Mouse (Mus musculus): ENCODE measurements around the gene Acap1. TPM values are rescaled to one million over a fixed set of nuclear protein-coding genes. Genes with fewer than 3 reads are reported as not detected.

The Acap1 gene
- total RNA-seq, 1 experiment, result 9.6 TPM

DNA sequence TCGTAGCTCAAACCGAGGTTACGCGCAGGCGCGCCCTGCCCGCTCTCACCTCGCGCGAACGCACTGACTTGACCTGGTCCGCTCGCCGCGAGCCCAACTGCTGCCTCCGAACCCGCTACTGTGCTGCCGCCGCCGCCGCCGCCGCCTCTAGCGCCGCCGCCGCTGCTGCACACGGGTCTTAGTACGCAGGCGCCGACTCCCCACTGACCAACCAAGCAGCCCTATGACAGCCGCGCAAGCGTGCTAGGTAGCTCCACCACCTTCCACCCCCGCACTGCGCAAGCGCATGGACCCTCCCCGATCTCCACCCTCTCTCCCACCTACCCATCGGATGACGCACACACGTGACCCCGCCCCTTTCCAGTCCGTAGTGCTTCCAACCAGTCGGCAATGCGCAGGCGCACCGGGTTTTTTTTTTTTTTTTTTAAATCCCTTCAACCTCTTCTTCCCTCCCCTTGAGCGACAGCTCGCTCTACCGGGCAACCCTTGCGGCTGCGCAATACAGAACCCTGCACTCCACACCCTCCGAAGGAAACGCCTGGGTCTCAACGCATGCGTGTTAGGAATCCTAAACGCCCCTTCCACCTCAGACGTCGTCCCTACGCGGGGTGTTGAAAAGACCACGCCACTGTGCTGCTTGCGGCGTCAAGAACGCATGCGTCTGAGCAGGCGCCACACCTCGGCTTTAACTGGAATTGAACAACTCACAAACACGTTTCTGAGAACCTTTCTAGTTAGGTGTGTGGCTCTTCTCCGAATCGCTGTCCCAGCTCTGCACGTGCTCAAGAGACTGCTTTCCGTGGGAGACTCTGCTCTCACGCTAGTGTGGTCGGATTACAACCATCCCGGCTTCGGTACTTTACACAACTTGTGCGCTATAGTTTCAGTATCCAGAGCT, 26.0 kb upstream of the Acap1 start, which contains the start of gene Eif5a:
Gene Eif5a, minus strand, starts transcription at position 845 of the 898 bp plus-strand sequence.
- Histone ChIP-seq H3K4me3 (ENCODE audit: insufficient read depth in 1 of 2, low read depth in 1 of 2, low read length in 2 of 2, poor library complexity in 1 of 2, severe bottlenecking in 1 of 2) (peak within 1 kb of the TSS; percentile 82 to 99), H3K27ac (ENCODE audit: insufficient read depth, low read depth, low read length, poor library complexity, severe bottlenecking) (peak within 1 kb of the TSS; percentile 99), H3K9me3 (ENCODE audit: control insufficient read depth, insufficient read depth, low read depth, low read length) (no peaks in the 10 kb centered on the region), H3K9ac (ENCODE audit: insufficient read depth, low read depth, low read length, poor library complexity, severe bottlenecking) (peak within 1 kb of the TSS; percentile 100), H3K4me1 (ENCODE audit: control insufficient read depth in 2 of 2, insufficient read depth in 2 of 2, low read length in 2 of 2, poor library complexity in 1 of 2) (peaks cover 0 to 9% of the 10 kb centered on the region in 2 experiments; a peak in 1 of 4 replicates), H3K36me3 (ENCODE audit: control insufficient read depth, insufficient read depth, low read length, poor library complexity, severe bottlenecking) (peaks cover 38% of the 10 kb centered on the region)
- TF ChIP-seq CHD2 (IDR thresholded peaks at IDR 0.05; ENCODE audit: low read depth, low read length) (no peak), MAFK (IDR thresholded peaks at IDR 0.05; ENCODE audit: insufficient read depth, low read depth, low read length) (no peak), HCFC1 (IDR thresholded peaks at IDR 0.05; ENCODE audit: borderline replicate concordance, insufficient read depth, low read length) (peak; percentile 78; the same call in 1 of the 2 replicates), ZC3H11A (IDR thresholded peaks at IDR 0.05; ENCODE audit: borderline replicate concordance, low read depth, low read length) (no peak), ZNF384 (IDR thresholded peaks at IDR 0.05; ENCODE audit: low read depth, low read length) (peak; percentile 100)
- in situ Hi-C loops (cut with MboI; ENCODE audit: low sequenced_read_pairs in 2 of 2, unreplicated experiment in 2 of 2), result no loop called here
- peak; percentile 100 for DNase-seq (ENCODE audit: low read depth, low spot score)

DNA sequence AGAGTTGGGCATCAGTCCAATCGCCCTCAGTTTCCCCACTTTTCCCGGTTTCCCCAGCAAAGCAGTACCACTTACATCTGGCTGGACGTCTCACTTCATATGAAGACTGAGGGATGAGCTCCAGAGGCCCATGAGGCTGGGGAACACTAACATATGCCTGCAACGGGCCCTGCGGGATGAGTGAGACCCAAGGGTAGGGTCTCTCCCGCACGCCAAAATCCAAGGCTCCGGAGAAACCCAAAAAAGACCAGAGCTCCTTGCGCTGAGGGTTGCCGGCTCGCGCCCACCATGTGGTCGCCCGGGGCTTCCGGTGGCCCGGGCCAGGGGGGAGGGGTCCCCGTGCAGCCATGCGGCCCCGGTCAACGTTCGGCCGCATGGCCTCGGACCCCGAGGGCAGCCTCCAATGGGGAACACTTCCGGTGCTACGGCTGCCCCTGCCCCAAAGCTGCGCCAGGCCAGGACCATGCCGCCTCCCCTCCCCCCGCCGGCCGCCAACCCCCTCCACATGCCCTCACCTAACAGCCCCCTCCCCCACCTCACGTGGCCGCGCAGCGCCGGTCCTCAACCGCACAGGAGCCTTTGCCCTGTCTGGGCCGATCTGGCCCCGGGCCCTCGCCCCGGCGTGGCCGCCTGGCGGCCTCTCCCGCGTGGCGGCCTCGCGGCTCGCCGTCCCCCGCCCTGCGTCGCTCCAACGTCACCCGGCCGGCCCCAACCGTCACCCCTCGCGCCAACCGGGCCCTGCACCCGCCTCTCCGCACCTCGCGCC, 25.1 kb upstream of the Acap1 start:
- in situ Hi-C loops (cut with MboI; ENCODE audit: low sequenced_read_pairs in 2 of 2, unreplicated experiment in 2 of 2), result no loop called here
- Histone ChIP-seq H3K4me1 (ENCODE audit: control insufficient read depth in 2 of 2, insufficient read depth in 2 of 2, low read length in 2 of 2, poor library complexity in 1 of 2) (peaks cover 0 to 14% of the 10 kb centered on the region in 2 experiments; a peak in 1 of 4 replicates), H3K9me3 (ENCODE audit: control insufficient read depth, insufficient read depth, low read depth, low read length) (no peaks in the 10 kb centered on the region), H3K36me3 (ENCODE audit: control insufficient read depth, insufficient read depth, low read length, poor library complexity, severe bottlenecking) (peaks cover 47% of the 10 kb centered on the region), H3K9ac (ENCODE audit: insufficient read depth, low read depth, low read length, poor library complexity, severe bottlenecking) (peak overlapping the region; percentile 100), H3K27ac (ENCODE audit: insufficient read depth, low read depth, low read length, poor library complexity, severe bottlenecking) (peak overlapping the region; percentile 99), H3K4me3 (ENCODE audit: insufficient read depth in 1 of 2, low read depth in 1 of 2, low read length in 2 of 2, poor library complexity in 1 of 2, severe bottlenecking in 1 of 2) (peak overlapping the region; percentile 82 to 99)
- no peak for TF ChIP-seq ZNF384 (IDR thresholded peaks at IDR 0.05; ENCODE audit: low read depth, low read length)
- TF ChIP-seq ZC3H11A (IDR thresholded peaks at IDR 0.05; ENCODE audit: borderline replicate concordance, low read depth, low read length), result no peak
- no peak for TF ChIP-seq CHD2 (IDR thresholded peaks at IDR 0.05; ENCODE audit: low read depth, low read length)
- no peak for TF ChIP-seq MAFK (IDR thresholded peaks at IDR 0.05; ENCODE audit: insufficient read depth, low read depth, low read length)
- 0 out of 2 replicates have a peak, but pooled peaks have one; percentile 55 for TF ChIP-seq HCFC1 (IDR thresholded peaks at IDR 0.05; ENCODE audit: borderline replicate concordance, insufficient read depth, low read length)
- no peak for DNase-seq (ENCODE audit: low read depth, low spot score)

DNA sequence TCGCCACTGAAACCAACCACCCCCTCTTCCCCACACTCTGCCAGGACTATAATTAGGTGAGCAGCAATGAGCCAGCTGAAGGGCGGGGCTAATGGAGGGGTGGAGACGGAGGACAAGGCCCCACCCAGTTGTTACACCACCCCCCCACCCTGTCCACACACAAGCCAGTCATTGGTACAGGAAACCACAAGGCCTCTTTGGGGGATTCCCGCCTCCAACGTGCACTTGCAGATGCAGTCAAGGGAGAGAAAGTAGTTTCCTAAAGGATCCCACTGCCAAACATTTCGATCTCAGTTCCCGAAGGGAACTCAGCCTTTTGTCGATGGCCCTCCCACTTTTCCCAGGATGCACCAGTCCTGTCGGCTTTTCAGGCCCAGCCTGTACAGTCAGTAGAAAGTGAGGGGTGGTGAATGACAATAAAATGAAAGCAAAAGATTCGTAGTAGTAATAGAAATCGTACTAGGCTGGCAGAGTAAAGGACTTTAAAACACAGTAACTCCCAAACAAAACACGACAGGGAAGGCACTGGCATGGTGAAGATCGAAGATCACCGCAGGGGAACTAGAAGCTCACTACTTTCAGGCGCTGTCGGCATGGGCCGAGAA, 24.4 kb upstream of the Acap1 start:
- Histone ChIP-seq H3K27ac (ENCODE audit: insufficient read depth, low read depth, low read length, poor library complexity, severe bottlenecking) (peak overlapping the region; percentile 99), H3K9ac (ENCODE audit: insufficient read depth, low read depth, low read length, poor library complexity, severe bottlenecking) (peak overlapping the region; percentile 100), H3K36me3 (ENCODE audit: control insufficient read depth, insufficient read depth, low read length, poor library complexity, severe bottlenecking) (peaks cover 49% of the 10 kb centered on the region), H3K4me3 (ENCODE audit: insufficient read depth in 1 of 2, low read depth in 1 of 2, low read length in 2 of 2, poor library complexity in 1 of 2, severe bottlenecking in 1 of 2) (peak overlapping the region; percentile 82 to 99), H3K9me3 (ENCODE audit: control insufficient read depth, insufficient read depth, low read depth, low read length) (no peaks in the 10 kb centered on the region), H3K4me1 (ENCODE audit: control insufficient read depth in 2 of 2, insufficient read depth in 2 of 2, low read length in 2 of 2, poor library complexity in 1 of 2) (peaks cover 0 to 14% of the 10 kb centered on the region in 2 experiments; a peak in 1 of 4 replicates)
- DNase-seq (ENCODE audit: low read depth, low spot score), result peak; percentile 77
- TF ChIP-seq HCFC1 (IDR thresholded peaks at IDR 0.05; ENCODE audit: borderline replicate concordance, insufficient read depth, low read length), result no peak
- no peak for TF ChIP-seq ZC3H11A (IDR thresholded peaks at IDR 0.05; ENCODE audit: borderline replicate concordance, low read depth, low read length)
- TF ChIP-seq MAFK (IDR thresholded peaks at IDR 0.05; ENCODE audit: insufficient read depth, low read depth, low read length), result no peak
- TF ChIP-seq CHD2 (IDR thresholded peaks at IDR 0.05; ENCODE audit: low read depth, low read length), result no peak; the same call in 1 of the 2 replicates
- TF ChIP-seq ZNF384 (IDR thresholded peaks at IDR 0.05; ENCODE audit: low read depth, low read length), result no peak
- in situ Hi-C loops (cut with MboI; ENCODE audit: low sequenced_read_pairs in 2 of 2, unreplicated experiment in 2 of 2), result no loop called here

DNA sequence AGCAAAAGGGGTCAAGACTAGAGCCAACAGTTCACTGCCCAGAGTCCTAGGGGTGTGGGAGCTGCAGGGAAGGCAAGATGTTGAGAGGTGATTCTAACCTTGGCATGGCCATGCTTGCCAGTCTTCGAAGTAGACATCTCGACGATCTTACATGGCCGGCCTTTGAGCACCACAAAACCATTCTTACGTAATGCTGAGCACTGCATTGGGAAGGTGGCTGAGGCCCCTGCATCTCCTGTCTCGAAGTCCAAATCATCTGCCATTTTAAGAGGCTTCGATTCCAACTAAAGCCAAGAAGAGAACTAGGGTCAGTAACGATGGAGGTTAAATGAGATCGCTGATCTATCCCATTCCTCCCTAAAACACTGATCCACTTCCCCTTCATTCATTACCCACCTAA, 23.7 kb upstream of the Acap1 start:
- peaks cover 49% of the 10 kb centered on the region for H3K36me3 ChIP-seq (ENCODE audit: control insufficient read depth, insufficient read depth, low read length, poor library complexity, severe bottlenecking)
- no peak for TF ChIP-seq HCFC1 (IDR thresholded peaks at IDR 0.05; ENCODE audit: borderline replicate concordance, insufficient read depth, low read length)
- no peak for TF ChIP-seq MAFK (IDR thresholded peaks at IDR 0.05; ENCODE audit: insufficient read depth, low read depth, low read length)
- TF ChIP-seq CHD2 (IDR thresholded peaks at IDR 0.05; ENCODE audit: low read depth, low read length), result no peak
- no peak for TF ChIP-seq ZNF384 (IDR thresholded peaks at IDR 0.05; ENCODE audit: low read depth, low read length)
- no peak for TF ChIP-seq ZC3H11A (IDR thresholded peaks at IDR 0.05; ENCODE audit: borderline replicate concordance, low read depth, low read length)
- DNase-seq (ENCODE audit: low read depth, low spot score), result no peak
- peak overlapping the region; percentile 82 to 99 for H3K4me3 ChIP-seq (ENCODE audit: insufficient read depth in 1 of 2, low read depth in 1 of 2, low read length in 2 of 2, poor library complexity in 1 of 2, severe bottlenecking in 1 of 2)
- H3K27ac ChIP-seq (ENCODE audit: insufficient read depth, low read depth, low read length, poor library complexity, severe bottlenecking), result no peak overlapping the region
- peak overlapping the region; percentile 18; the same call in 1 of the 2 replicates for H3K9ac ChIP-seq (ENCODE audit: insufficient read depth, low read depth, low read length, poor library complexity, severe bottlenecking)
- no peaks in the 10 kb centered on the region for H3K9me3 ChIP-seq (ENCODE audit: control insufficient read depth, insufficient read depth, low read depth, low read length)
- peaks cover 0 to 14% of the 10 kb centered on the region in 2 experiments; a peak in 1 of 4 replicates for H3K4me1 ChIP-seq (ENCODE audit: control insufficient read depth in 2 of 2, insufficient read depth in 2 of 2, low read length in 2 of 2, poor library complexity in 1 of 2)
- in situ Hi-C loops (cut with MboI; ENCODE audit: low sequenced_read_pairs in 2 of 2, unreplicated experiment in 2 of 2), result no loop called here

All from ES-E14 (cell line).